Mouse (Mus musculus) erythroblast, embryonic 14.5 days (primary cell): ENCODE data around the gene Rita1.

Experiments used
- GATA1 ChIP-seq: IDR thresholded peaks from 2 replicates; pipeline ENCODE4 v1.6.1; 2012; ENCODE audit warnings: low read length, inconsistent platforms, mixed read lengths
- TAL1 ChIP-seq: IDR thresholded peaks from 3 replicates; pipeline ENCODE4 v1.6.1; 2012; ENCODE audit warnings: low read length, inconsistent platforms, mixed read lengths

- no peak for TF ChIP-seq TAL1
- TF ChIP-seq GATA1, result no peak
These were observed 14.0 kb upstream of the Rita1 start for GRCm38 (mm10) chr5:120626399-120626798.
